Mouse (Mus musculus): ENCODE measurements at regions not wholly inside any gene's neighbourhood (a gene's known extent, or its start where the extent isn't known, plus 50 kb on each side); places are given as distances from the start of the nearest gene placed in this dataset.
"Not testable (repeated sequence)": the region's sequence is repeated elsewhere in the genome, so short reads cannot be mapped to it uniquely, and the experiment has no call there.

DNA sequence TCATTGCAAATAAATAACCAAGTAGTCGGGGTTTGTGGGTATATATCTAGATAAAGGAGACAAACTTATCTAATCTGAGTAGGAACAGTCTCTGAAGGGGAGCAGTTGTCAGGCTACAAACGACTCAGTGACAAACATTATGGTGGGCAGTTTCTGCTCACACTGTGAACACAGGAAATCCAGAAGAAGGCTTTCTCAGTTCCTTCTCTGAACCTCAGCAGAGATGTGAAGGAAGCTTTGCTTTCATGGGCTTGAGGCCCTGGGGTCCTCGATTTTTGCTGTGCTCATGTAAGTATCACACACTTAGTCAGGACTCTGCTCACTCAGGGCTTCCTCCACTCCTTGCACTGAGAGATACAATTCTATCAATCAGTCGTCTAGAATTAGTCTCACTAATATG, 994.7 kb upstream of the Foxg1 start:
- DNase-seq (ENCODE audit: low read depth, low spot score), result no peak

DNA sequence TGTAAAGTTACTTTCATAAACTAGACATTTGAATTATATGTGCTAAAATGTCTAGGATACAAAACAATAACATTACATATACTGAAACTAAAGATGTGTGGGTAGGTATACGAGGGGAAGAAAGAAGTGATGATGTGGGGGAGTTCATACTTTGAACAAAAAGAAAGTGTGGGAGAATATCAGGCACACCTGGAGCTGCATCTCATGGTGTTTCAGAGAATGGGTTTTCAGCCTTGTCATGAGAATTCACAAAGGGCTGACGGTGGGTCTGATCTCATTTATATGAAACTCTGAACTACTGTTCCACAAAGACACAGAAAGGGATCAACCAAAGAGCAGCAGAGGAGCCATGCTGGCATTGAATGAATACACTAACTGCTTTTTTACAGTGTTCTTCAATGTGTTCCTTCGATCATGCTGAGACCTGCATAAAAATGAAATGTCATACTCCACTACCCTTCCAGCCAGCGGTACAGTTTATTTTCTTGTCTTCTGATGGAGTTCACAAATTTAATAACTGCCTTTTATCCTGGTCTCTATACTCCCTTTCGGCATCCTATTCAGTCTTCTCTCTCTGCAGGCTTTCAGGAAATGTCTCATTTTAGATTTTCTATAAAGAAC, 994.2 kb upstream of the Foxg1 start:
- DNase-seq (ENCODE audit: low read depth, low spot score), result no peak

DNA sequence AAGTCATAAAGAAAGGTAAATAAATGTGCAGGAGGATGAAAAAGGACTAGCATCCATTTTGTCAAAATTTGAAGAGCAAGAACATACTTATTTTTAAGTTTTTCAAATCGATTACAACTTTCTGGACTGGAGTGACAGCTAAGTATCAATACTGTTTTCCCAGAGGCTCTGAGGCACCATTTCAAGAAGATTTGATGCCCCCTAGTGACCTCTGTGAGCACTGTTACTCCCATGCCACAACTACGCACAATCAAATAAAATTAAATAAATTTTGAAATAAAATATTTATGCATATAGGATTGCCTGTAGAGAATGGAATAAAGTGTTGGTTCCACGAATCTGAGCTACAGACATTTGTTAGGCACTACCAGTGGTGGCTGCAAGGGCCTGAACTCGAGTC, 991.5 kb upstream of the Foxg1 start:
- no peak for DNase-seq (ENCODE audit: low read depth, low spot score)

DNA sequence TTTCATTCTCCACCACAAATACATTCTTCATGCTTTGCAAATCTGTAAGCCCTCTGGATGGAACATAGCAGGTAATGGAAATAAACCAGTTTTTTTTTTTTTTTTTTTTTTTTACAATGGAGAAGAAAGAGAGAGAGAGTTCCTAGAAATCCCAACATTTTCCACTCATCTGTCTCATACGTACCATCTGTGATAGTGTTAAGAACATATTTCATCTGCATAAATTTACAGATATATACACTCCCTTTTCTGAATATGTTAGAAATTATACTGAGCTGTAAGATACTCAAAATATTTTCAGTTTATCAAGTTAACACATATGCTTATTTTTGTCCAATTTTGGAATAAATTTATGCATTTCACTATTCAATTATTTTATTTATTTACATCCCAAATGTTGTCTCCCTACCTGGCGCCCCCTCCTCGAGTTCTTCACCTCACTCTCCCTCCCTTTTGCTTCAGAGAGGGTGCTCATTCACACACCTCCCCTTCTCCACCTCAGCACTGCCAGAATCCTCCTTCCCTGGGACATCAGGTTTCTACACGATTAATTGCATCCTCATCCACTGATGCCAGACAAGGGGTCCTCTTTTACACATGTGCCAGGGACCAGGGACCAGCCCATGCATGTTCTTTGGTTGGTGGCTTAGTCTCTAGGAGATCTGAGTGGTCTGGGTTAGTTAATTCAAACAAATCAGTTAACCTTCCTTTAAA, 943.0 kb upstream of the Foxg1 start:
- peak; percentile 39 for DNase-seq (ENCODE audit: low read depth, low spot score)

DNA sequence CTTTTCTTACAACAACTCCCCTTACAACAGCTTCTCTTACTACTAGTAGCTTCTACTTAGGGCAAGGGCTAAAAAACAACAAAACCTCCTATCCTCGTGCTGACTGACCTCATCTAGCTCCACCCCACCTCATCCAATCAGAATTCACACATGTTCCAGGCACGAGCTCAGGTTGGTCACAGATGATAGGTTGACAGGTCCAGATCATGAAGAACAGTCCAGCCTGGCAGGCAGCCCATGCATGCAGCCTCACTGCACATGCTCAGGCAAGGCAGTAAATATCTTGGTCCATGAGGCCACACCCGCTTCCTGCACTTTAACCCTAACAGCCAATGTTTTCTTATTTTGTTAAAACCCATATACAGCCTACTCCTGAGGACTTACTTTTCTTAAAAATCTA, 933.7 kb upstream of the Foxg1 start:
- not testable (repeated sequence) for DNase-seq (ENCODE audit: low read depth, low spot score)

DNA sequence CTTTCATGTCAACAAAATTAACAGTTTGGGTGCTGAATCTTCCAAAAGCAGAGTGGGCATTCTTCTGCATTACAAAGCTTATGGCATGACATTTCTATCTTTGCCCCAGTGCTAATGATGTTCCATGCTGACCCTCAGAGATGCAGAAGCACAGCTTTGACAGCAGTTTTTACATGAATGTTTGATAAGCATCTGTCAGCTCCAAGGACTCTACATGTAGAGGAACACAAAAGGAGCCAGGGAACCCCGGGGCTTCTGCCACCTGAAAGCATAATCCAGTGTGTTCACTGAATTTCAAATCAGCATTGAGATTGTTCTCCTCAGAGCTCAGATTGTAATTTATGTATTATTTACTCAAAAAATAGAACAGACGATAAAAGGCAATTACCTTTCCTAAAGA, 920.1 kb upstream of the Foxg1 start:
- DNase-seq (ENCODE audit: low read depth, low spot score), result no peak

DNA sequence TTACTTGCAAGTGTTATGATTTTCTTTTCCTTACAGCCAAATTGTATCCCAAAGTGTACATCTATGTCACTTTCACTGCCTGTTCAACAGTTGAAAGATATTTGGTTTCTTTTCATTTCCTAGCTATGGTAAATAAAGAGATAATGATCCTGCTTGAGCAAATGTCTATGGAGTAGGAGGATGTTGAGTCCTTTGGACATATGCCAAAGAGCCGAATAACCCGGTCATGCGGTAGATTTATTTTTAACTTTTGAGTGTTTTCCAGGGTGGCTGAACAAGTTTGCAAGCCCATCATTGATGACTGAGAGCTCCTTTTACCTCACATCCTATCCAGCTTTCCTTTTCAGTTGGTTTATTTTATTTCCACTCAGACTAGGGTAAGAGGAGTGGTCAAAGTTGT, 881.7 kb upstream of the Foxg1 start:
- DNase-seq (ENCODE audit: low read depth, low spot score), result no peak

DNA sequence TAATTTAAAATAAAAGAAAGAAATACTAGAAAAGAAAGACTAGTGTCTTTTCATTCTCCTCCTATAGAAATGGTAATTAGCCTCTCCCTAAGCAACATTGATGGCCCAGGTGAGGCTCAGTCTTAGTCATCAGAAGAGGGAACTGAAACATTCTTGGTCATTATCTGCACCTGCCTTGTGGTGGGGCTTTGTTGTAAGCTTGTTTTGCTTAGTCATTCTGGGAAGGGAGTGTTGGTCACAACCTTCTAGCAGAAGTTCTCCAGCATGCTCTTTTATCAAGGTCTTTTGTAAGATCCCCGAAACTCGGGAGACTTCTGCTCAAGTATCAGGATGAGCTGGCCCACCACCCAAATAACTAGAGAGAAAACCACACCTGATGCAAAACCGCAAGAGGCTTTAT, 870.9 kb upstream of the Foxg1 start:
- DNase-seq (ENCODE audit: low read depth, low spot score), result no peak

DNA sequence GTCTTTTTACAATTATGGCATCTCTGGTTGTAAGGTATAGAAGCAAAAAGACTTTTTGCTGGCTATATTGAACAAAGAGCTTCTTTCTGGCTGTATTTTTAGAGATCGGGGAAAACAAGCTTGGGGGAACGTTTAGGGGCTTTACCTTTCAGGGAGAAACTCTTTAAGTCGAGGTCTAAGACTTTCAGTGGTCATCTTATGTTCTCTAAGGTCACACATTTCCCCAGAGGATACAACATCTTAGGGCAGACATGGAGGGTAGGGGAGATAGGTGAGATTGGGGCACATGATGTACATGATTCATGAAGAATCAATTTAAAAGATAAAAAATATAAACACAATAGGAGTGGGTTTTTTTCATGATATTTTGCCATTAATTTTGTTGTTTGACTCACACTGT, 870.2 kb upstream of the Foxg1 start:
- DNase-seq (ENCODE audit: low read depth, low spot score), result no peak

DNA sequence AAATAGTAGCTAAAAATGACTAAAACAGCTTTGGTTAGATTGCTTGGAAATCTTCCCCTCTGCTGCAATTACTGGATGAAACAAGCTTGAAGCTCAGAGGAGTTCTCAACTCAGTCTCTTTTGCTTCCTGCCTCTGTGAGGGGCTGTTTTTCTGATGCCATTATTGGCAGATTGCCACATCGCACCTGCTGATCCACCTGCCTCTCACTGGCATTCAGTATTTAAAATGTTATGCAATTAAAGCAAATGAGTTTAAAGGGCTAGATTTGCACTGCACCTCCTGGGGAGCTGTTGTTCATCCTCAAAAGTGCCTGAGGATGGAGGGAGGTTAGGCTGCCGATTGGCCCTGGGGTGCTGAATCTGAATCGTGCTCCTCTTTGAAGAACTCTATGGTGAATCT, 860.5 kb upstream of the Foxg1 start:
- no peak for DNase-seq (ENCODE audit: low read depth, low spot score)

DNA sequence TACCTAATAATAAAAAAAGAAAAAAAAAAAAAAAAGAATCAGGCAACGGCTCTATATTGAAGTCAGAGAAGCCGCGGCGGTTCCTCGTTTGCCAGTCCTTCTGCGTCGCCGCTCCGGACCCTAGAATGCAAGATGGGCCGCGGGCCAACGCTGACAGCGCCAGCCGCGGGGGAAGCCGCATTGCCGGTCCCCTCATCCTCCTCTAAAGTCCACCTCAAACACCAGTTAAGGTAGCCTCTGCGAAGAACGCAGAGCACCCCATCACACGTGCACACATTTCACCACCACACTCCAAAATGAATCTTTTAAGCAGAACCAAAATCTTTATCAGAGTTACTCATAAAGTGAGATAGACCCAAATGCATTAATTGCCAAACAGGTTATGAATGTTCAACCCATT, 822.8 kb upstream of the Foxg1 start:
- DNase-seq (ENCODE audit: low read depth, low spot score), result not testable (repeated sequence)

DNA sequence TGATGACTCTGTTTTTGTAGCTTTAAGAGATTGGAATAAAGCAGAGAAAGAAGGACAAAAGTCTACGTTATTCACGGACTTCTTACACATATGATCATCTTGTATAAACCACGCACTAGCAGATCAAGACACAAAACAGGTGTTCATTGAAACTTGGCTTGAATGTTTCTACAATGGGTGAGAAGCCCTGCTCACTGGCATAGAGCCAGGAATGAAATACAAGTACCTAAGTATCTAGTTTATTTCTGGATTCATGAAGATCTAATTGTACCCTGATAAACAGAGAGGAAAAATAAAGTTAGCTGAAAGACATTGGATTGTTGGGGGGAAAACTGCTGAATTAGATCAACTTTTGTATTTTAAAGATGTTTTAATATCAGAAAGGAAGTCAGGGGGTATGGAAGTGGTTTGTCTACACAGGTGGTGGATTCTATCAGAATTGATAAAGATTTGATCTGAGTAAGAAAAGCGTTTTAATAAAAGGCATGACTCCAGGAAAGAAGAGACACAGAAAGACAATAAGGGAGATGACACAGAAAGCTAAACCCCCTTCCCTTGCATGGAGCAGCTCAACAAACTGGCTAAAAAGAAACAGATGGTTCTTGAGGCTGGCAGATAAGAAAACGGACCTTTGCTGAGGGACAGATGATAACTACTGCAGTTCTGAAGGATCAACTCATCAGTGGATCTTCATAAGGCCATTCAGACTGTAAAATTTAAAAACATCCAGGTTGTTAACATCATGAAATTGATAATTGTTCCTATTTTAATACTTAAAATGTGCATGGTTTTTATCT, 777.9 kb upstream of the Foxg1 start:
- no peak for DNase-seq (ENCODE audit: low read depth, low spot score)

DNA sequence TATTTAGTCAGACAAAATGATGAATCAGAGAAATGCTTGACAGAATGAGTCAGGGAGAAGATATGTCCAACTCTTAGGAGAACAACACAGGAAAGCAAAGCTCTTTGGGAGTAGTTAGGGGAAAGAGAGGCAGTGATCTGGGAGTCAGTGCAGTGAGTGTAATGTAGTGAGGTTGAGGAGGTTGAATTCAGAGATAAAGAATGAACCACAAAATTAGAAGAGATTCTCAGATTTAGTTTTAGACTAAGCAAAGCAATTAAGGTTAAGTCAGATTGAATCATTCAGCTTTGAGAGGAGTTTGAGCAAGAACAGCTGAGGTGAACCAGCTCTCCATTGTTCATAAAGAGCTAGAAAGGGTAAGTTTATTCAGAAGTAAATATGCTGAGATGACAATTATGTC, 777.0 kb upstream of the Foxg1 start:
- no peak for DNase-seq (ENCODE audit: low read depth, low spot score)

DNA sequence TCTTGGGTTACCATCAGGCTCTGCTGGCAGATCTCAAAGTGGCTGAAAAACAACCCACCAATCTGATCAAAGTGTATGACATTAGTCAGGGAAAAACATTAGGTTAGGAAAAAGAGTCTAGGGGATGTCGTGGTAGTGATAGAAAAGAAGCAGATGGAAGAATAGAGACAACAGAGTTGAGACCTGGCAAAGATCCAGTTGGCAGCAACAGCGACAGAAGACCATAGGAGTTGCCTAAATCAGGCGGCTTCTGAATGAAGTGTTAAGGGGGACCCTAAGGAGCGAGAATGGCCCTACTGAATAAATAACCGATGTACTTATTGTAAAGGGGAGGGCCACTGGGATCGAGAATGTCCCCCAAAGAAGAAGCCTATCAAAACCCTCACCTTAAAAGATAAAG, 773.1 kb upstream of the Foxg1 start:
- no peak for DNase-seq (ENCODE audit: low read depth, low spot score)

DNA sequence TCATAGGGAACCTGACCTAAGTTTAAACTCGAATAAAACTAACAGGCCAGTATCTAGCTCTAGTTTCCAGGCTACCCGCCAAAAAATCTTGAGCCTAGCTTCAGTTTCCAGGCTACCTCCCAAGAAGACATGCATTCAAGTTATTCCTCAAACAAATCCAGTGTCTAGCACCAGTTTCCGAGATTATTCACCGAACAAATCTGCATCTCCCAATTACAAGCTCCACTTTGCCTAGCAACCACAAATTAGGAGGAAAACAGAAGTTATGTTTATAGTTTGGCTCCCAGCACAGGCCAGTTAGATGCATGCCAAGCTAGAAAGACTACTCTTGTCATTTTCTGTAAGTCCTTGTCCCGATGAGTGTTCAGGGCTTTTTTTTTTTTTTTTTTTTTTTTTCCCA, 770.4 kb upstream of the Foxg1 start:
- no peak for DNase-seq (ENCODE audit: low read depth, low spot score)

DNA sequence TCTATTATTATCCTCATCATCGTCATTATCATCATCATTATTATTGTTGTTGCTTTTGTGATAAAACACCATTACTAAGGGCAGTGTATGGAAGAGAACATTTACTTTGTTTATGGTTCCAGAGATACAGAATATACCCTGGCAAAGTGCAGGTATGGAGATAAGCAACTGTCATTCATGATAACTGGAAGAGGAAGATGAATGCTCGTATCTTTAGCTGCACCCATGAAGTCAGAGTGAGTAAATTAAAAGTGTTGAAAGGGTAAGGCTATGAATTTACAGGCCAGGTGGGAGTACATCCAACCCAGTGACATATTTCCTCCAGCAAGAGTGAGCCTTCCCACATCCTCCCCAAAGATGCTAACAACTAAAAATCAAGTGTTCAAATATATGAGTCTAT, 766.1 kb upstream of the Foxg1 start:
- DNase-seq (ENCODE audit: low read depth, low spot score), result no peak

DNA sequence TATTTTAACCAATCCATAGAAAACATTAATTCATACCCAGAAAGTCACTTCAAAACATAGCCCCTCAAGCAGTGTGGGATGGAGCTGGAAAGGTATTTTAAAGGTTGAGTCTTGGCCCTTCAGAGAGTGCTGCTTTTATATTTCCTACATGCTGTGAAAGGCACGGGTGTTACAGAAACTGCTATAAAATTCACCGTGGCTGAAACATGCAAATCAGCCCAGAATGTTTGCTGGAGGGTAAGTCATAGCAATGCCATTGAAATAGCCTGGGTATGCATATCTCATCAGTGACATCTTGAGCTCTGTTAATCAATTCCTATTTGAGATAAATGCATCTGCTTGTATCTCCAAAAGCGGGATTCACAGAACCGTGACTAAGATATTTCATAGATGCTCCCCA, 748.9 kb upstream of the Foxg1 start:
- no peak for DNase-seq (ENCODE audit: low read depth, low spot score)

DNA sequence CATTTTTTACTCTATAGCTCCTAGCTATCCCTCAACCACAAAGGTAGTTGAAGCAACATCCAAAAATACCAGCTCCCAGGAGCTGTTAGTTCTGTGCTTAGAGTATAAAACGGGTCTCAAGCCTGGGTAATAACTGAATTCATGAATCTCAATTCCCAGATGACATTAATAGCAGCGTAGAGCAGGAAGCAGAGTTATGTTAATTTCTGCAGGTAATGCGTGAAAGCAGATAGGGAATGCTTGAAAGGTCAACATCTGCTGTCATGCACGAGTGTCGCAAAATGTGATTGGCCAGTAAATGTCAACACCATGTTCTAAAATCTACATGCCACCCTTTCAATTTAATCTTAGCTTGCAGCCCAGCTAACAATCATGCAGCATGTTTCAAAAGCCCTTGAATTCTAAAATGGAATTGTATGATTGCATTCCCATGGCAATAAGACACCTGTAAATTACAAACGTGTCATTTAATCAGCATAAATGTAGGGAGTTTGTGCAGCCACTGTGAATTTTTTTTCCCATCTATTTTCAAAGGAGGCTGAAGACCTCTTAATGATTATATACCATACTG, 747.7 kb upstream of the Foxg1 start:
- DNase-seq (ENCODE audit: low read depth, low spot score), result no peak

DNA sequence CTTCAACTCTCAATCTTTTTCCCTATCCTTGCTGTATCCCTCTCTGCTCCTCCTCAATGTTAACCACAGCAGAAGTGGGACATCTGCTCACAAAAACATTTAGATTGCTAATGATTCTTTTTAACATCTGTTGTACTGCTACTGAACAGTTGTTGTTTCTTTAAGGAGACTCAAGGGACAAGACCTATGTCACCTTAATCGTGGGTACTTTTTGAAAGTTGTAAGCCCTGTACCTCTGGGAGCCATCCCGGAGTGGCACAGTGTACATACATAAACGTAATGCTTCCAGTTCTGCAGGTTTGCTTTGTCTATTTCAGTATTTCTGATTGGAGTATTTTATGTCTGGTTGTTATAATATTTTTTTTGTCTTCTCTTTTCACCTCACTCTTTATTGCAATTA, 740.5 kb upstream of the Foxg1 start:
- DNase-seq (ENCODE audit: low read depth, low spot score), result no peak

DNA sequence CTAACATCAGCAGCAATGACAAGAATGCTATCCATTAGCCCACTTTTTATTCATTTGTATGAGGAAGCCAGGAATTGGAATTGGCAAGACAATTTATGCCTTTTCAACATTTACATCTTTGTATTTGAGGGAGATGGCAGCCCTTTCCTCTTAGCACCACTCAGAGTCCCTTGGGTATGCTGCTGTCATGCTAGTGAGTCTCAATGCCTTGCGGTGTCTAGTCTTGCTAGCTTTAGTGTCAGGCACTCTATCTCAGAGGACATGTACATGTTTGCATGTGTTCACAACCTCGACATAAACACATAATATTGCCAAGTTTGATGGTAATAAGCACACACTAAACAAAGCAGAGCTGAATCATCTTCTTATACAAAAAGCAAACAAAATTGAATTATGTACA, 737.3 kb upstream of the Foxg1 start:
- no peak for DNase-seq (ENCODE audit: low read depth, low spot score)

DNA sequence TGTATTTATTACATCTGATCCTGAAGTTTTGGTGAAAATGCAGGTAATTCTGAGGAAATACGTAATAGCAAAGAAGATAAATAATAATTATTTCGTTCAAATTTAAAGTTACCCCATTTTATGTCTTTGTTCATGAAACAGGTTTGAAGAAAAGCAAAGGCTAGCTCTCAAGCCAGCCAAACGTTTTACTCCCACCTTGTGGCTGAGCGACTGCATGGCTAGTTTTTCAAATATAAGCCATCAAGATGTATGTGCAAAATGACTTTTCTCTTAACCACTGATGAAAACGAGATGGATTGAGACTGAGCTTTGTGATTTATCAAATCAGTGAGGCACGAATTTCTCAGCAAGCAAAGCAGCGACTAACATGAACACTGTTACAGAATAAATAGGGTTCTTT, 736.5 kb upstream of the Foxg1 start:
- DNase-seq (ENCODE audit: low read depth, low spot score), result peak; percentile 30

DNA sequence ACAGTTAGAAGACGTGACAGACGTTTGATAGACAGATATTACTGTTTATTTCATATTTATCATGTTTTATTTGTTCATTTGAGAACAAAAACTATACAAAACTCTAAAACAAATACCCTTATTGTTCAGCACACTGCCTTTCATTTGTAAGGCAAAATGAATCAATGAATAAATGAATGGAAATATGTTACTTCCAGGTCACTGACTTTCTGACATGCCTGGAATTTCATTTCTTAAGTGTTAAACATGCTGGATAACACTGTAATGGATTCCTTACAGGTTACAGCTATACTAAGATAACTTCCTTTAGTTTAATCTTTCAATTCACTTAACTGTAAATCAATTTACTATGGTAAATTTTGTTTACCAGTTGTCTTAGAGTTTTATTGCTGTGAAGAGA, 707.3 kb upstream of the Foxg1 start:
- DNase-seq (ENCODE audit: low read depth, low spot score), result no peak

DNA sequence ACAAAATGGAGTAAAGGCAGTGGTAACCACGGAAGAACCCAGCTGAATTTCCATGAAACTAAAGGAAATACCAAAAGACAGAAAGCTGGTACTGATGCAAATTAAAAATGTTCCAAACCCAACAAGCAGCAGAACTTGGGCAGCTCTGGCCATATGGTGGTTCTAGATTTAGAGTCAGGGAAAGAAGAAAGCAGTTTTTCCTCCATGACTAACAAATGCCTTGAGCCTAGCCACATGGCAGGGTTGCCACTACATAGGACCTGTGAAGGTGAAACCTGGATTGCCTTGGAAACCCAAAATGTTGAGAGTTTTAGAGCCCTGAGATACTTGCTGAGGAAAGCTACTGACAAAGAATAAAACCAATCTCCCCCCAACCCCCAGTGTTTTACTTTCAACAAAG, 701.5 kb upstream of the Foxg1 start:
- no peak for DNase-seq (ENCODE audit: low read depth, low spot score)
